Mouse (Mus musculus) neural tube, embryonic 12.5 days (tissue): ENCODE data around the gene Ptgs1. TPM values are rescaled to one million over a fixed set of nuclear protein-coding genes. Genes with fewer than 3 reads are reported as not detected.
A peak's percentile ranks its signal among the peaks of the same experiment; 100 is the strongest.

Experiments used
- ATAC-seq: fragments of 200-750 bp; cut with Nextera tagmentation; 2 replicates; pipeline ENCODE4 v1.8.0; 2017; ENCODE audit warnings: low read depth, mild to moderate bottlenecking, moderate TSS enrichment, moderate library complexity; ENCODE audit not compliant: low FRiP score
- H3K27ac ChIP-seq: fragments of 300-500 bp; sonication (generic); 2 replicates; pipeline ENCODE4 v1.5.1; 2016
- H3K27me3 ChIP-seq: fragments of 300-500 bp; sonication (generic); replicated peaks from 2 replicates; pipeline ENCODE4 v1.6.1; 2016; ENCODE audit warnings: mild to moderate bottlenecking
- H3K36me3 ChIP-seq: fragments of 300-500 bp; sonication (generic); 2 replicates; pipeline ENCODE4 v1.6.1; 2016; ENCODE audit warnings: mild to moderate bottlenecking
- H3K4me1 ChIP-seq: fragments of 300-500 bp; sonication (generic); 2 replicates; pipeline ENCODE4 v1.6.1; 2016
- H3K4me2 ChIP-seq: fragments of 300-500 bp; sonication (generic); replicated peaks from 2 replicates; pipeline ENCODE4 v1.6.1; 2016; ENCODE audit warnings: mild to moderate bottlenecking
- H3K4me3 ChIP-seq: fragments of 300-500 bp; sonication (generic); 2 replicates; pipeline ENCODE4 v1.5.1; 2016
- H3K9ac ChIP-seq: fragments of 300-500 bp; sonication (generic); 2 replicates; pipeline ENCODE4 v1.6.1; 2016; ENCODE audit warnings: mild to moderate bottlenecking
- H3K9me3 ChIP-seq: fragments of 300-500 bp; sonication (generic); 2 replicates; pipeline ENCODE4 v1.6.1; 2016; ENCODE audit warnings: mild to moderate bottlenecking
- WGBS: fragments of 180-500 bp; shearing (Covaris S2); methylation state at CpG from one replicate; pipeline ENCODE4 v1.1.7; 2016; 5-methylcytosine and 5-hydroxymethylcytosine counted together
- polyA plus RNA-seq: library from polyadenylated mRNA; unstranded; fragments of >200 nt; fragmentation: Nextera tagmentation; extraction: Ambion mirVana; gene quantifications from 2 replicates; pipeline ENCODE4 v1.2.1, GENCODE M21; 2016

Ptgs1 gene
- polyA plus RNA-seq, 1 experiment from 2014 or later, result 6.9 TPM

DNA sequence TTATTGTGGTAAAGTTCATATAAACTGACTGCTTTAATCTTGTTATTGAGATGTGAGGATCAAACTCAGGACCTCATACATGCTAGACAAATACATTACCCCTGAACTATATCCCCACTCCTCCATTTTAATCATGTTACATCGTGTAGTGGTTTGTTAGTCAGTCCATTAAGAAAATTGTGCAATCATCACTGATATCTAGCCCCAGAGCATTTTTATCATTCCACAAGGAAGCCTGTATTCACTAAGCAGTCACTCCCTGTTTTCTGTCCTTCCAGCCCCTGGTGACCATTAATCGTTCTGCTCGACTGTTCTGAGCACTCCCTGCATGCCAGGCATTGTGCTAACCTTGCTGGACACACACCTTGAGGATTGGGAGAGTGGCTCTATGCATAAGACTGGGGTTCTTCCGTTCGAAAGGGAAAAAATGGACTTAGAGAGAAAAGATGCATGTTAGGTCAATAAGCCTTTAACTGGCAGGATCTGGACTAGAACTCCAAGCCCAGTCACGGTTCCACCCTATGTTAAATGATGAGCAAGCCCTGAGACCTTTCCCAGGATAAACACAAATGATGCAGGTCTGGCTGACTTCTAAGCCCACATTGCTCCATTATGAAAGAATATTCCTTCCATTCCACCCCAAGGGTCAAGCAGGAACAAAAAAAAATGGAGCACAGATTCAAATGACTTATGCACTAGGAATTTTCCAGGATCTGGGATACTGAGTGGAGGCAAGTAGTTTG, 29.7 kb downstream of the Ptgs1 start:
- WGBS, result 82% methylated on average over 6 of the region's 6 CpGs
- no peaks in the 10 kb centered on the region for H3K9me3 ChIP-seq
- no peak for ATAC-seq
- H3K27me3 ChIP-seq, result no peaks in the 10 kb centered on the region
- H3K4me3 ChIP-seq, result no peak overlapping the region
- no peaks in the 10 kb centered on the region for H3K36me3 ChIP-seq
- no peak overlapping the region for H3K9ac ChIP-seq
- H3K4me1 ChIP-seq, result no peaks in the 10 kb centered on the region
- H3K27ac ChIP-seq, result no peak overlapping the region
- H3K4me2 ChIP-seq, result no peak overlapping the region

DNA sequence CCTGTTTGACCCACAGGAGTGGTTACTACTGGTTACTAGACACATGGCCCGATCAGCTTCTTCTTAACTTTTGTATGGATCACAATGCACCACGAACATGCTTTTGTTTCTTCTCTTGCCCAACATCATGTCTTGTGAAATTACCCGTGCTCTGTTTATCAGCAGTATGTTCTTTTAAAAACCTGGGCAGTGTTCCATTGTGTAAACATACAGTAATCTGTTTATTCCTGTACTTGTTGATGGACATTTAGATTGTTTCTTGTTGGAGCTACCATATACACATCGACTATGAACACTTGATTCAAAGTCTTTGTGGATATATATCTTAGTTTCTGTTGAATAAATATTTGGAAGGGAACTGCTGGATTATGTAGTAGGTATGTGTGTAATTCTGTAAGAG, 31.8 kb downstream of the Ptgs1 start:
- Histone ChIP-seq H3K4me2 (no peak overlapping the region), H3K27me3 (no peaks in the 10 kb centered on the region), H3K36me3 (no peaks in the 10 kb centered on the region), H3K4me3 (no peak overlapping the region), H3K9me3 (no peaks in the 10 kb centered on the region), H3K9ac (no peak overlapping the region), H3K4me1 (no peaks in the 10 kb centered on the region), H3K27ac (no peak overlapping the region)
- WGBS, result 83% methylated on average over 4 of the region's 4 CpGs
- ATAC-seq, result no peak

DNA sequence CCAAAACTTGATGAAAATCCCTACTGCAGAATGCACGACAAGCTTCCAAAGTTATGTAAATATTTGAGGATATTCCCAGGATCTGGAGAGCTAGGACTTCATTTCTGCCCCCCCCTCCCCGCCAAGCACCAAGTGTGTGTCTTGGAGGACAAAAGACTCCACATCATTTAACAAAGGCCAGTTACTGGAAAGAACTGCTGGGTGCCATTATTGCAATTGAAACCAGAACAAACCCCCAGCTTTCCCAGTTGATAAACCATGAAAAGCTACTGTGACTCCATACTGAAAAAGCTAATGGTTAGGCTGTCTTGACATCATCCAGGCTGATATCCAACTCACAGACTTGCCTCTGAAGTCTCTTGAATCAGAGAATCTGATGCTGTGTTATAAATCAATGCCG, 39.2 kb downstream of the Ptgs1 start:
- no peaks in the 10 kb centered on the region for H3K27me3 ChIP-seq
- H3K36me3 ChIP-seq, result no peaks in the 10 kb centered on the region
- no peak overlapping the region for H3K4me2 ChIP-seq
- no peak overlapping the region for H3K4me3 ChIP-seq
- WGBS, result 45% methylated on average over 3 of the region's 3 CpGs
- no peak overlapping the region for H3K27ac ChIP-seq
- no peak for ATAC-seq
- H3K9me3 ChIP-seq, result no peaks in the 10 kb centered on the region
- no peak overlapping the region for H3K9ac ChIP-seq
- H3K4me1 ChIP-seq, result no peaks in the 10 kb centered on the region

DNA sequence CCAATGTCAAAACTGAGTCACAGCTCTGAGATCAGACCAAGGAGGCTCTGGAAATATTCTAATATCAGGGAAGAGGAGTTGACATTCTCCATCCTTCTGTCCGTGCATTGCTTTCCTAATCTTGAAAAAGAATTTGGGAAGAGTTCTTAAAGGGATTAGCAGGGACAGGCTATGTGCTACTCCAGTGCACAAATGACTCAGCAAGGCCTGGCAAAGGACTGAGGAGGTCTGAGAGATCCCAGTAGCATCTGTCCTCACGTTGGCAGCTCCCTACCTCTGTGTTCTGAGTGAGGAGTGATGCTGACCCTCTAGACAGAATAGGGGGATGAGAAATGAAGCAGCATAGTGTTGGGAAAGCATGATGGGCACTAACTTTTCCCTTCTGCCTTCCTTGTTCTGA, 40.0 kb downstream of the Ptgs1 start:
- no peak overlapping the region for H3K4me3 ChIP-seq
- H3K36me3 ChIP-seq, result no peaks in the 10 kb centered on the region
- H3K27me3 ChIP-seq, result no peaks in the 10 kb centered on the region
- no peaks in the 10 kb centered on the region for H3K4me1 ChIP-seq
- H3K27ac ChIP-seq, result no peak overlapping the region
- H3K4me2 ChIP-seq, result no peak overlapping the region
- no peaks in the 10 kb centered on the region for H3K9me3 ChIP-seq
- H3K9ac ChIP-seq, result no peak overlapping the region
- ATAC-seq, result no peak
- WGBS, result 54% methylated on average over 2 of the region's 2 CpGs

DNA sequence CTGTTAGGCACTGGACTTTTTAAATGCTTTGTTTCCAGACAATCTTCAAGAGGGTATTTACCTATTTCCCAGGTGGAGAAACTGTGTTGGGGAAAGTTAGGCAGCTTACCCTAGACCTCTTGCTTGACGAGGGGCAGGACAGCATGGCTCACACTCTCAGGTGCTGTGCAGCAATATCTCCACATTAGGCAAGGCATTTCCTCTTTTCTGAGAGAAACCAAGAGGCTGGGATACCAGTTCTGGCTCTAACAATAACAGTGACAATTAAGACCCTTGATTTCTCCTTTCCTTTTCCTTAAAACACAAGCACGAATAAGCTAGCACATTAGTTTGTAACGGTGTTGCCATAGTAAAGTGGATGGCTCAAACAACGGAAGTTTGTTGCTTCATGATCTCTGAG, 40.9 kb downstream of the Ptgs1 start:
- Histone ChIP-seq H3K4me1 (no peaks in the 10 kb centered on the region), H3K27ac (no peak overlapping the region), H3K9me3 (no peaks in the 10 kb centered on the region), H3K4me2 (no peak overlapping the region), H3K27me3 (no peaks in the 10 kb centered on the region), H3K36me3 (no peaks in the 10 kb centered on the region), H3K4me3 (no peak overlapping the region), H3K9ac (no peak overlapping the region)
- ATAC-seq, result no peak
- 88% methylated on average over 4 of the region's 4 CpGs for WGBS

DNA sequence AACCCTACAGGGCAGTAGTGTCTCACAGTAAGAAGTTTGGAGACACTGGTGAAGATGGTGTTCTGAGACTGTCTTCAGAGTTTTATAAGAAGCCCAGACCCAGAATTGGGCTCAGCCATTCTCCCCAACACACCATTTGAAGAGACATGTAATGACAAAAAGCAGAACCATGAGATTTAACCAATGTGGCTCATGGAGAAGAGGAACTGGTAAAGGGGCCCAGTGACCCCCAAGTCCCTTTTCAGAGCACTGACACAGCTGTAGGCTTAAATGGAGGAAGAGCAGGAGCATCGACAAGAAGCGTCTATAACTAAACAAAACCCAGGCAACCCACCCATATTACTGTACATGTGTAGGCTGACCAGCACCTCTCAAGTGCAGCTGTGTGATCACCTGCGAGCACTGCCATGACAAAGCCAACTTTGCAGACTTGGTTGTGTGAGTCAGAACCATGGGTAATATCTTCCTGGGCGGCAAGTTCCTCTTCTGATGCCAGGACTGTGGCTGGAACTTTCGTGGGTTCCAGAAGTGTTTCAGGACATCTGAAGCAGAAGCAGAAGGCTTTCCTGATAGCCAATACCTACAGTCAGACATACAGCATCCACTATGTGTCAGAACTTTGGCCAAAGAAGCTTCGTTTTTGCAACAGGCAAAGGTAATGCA, 42.2 kb downstream of the Ptgs1 start:
- no peak overlapping the region for H3K4me2 ChIP-seq
- WGBS, result 87% methylated on average over 6 of the region's 6 CpGs
- no peaks in the 10 kb centered on the region for H3K27me3 ChIP-seq
- H3K4me1 ChIP-seq, result no peaks in the 10 kb centered on the region
- no peak overlapping the region for H3K9ac ChIP-seq
- no peak overlapping the region for H3K4me3 ChIP-seq
- H3K9me3 ChIP-seq, result no peaks in the 10 kb centered on the region
- H3K36me3 ChIP-seq, result no peaks in the 10 kb centered on the region
- no peak for ATAC-seq
- no peak overlapping the region for H3K27ac ChIP-seq

DNA sequence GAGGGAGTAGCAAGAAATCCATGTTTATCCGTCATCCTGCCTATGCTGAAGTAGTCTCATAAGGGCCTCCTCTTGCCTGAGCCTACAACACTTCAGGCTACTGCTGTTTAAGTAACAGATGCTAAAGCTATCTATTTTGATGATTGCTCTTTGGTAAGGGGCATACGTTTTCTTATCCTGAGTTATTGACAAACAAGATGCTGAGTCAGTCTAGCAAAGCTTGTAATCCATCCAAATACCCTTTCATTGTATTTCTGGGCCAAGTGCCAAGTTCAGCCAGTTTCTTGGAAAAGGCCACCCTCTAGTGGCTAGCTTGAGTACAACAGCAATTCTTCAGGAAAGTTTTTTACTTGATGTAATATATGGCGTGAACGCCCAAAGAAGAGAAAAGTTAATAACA, 46.2 kb downstream of the Ptgs1 start:
- WGBS, result 45% methylated on average over 4 of the region's 4 CpGs
- no peak overlapping the region for H3K4me3 ChIP-seq
- no peaks in the 10 kb centered on the region for H3K27me3 ChIP-seq
- H3K4me2 ChIP-seq, result no peak overlapping the region
- no peaks in the 10 kb centered on the region for H3K9me3 ChIP-seq
- no peaks in the 10 kb centered on the region for H3K36me3 ChIP-seq
- H3K4me1 ChIP-seq, result no peaks in the 10 kb centered on the region
- peak; percentile 56; the same call in 1 of the 2 replicates for ATAC-seq
- no peak overlapping the region for H3K27ac ChIP-seq
- no peak overlapping the region for H3K9ac ChIP-seq

DNA sequence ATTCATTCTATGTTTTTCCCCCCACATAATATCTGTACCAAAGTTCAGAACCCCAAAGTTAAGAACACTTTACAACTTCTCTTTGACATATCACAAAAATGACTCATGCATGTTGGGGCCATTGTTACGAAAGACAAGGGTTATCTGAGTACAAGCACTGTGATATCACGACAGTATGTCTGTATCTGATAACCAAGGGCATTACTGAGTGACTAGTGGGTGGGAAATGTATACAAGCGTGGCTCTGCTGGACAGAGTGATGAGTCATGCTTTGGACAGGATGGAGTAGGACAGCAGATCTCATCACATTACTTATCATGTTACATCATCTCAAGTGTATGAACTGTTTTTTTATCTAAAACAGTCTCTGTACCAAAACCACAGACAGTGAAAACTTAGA, 48.5 kb downstream of the Ptgs1 start:
- Histone ChIP-seq H3K9ac (no peak overlapping the region), H3K27me3 (no peaks in the 10 kb centered on the region), H3K4me1 (no peaks in the 10 kb centered on the region), H3K36me3 (no peaks in the 10 kb centered on the region), H3K9me3 (no peaks in the 10 kb centered on the region), H3K4me2 (no peak overlapping the region), H3K4me3 (no peak overlapping the region), H3K27ac (no peak overlapping the region)
- ATAC-seq, result no peak
- 67% methylated on average over 3 of the region's 3 CpGs for WGBS

DNA sequence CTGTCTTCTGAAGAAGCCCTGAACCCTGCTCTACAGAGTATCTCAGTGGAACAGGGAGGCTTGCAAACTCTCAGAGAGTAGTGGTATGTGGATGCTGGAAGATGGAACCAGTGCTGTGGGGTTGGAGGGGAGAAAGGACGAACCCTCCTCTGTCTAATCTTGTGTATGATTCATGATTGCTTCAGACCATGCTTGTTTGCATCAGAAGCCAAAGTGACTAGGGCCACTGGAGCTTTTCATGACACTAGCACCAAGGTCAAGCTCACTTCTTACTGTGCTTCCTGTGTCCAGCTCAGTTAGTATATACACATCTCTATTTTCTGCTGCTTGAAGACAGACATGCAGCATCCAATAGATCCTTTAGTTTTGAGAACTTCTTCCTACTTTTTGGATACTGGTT, 50.9 kb downstream of the Ptgs1 start:
- Histone ChIP-seq H3K36me3 (no peaks in the 10 kb centered on the region), H3K4me2 (no peak overlapping the region), H3K9ac (no peak overlapping the region), H3K9me3 (no peaks in the 10 kb centered on the region), H3K27ac (no peak overlapping the region), H3K27me3 (no peaks in the 10 kb centered on the region), H3K4me1 (no peaks in the 10 kb centered on the region), H3K4me3 (no peak overlapping the region)
- no peak for ATAC-seq
- 84% methylated on average over 1 of the region's 1 CpGs for whole genome bisulfite sequencing

DNA sequence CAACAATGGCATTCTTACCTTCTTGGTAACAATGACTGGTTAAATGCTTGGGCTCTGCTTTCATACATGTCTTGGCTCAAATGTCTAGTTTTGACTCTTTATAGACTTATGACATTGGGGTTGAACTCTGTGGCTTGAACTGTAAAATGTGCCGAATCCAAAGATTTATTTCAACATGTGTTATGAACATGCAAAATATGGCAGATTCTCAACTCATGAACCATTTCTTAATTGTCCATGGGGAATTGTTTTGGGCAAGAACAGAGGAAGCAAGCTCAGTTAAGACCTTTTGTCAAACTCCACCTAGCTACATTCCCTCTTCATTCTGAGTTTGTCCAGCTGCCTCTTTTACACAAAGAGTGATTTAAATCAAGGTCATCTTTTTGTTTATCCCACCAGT, 52.1 kb downstream of the Ptgs1 start:
- H3K27ac ChIP-seq, result no peak overlapping the region
- H3K4me2 ChIP-seq, result no peak overlapping the region
- H3K9ac ChIP-seq, result no peak overlapping the region
- H3K4me3 ChIP-seq, result no peak overlapping the region
- ATAC-seq, result no peak
- no peaks in the 10 kb centered on the region for H3K27me3 ChIP-seq
- H3K4me1 ChIP-seq, result no peaks in the 10 kb centered on the region
- no peaks in the 10 kb centered on the region for H3K9me3 ChIP-seq
- no peaks in the 10 kb centered on the region for H3K36me3 ChIP-seq
- WGBS, result 92% methylated on average over 1 of the region's 1 CpGs

Other genes with a start within 250 kb of the Ptgs1 start
- 202 and 212 TPM in 2 replicates for gene Ndufa8, start 181.0 kb upstream of the Ptgs1 start, polyA plus RNA-seq
- 0.48 and 0.50 TPM in 2 replicates for gene Morn5, start 181.0 kb upstream of the Ptgs1 start, polyA plus RNA-seq
- 1.2 and 1.4 TPM in 2 replicates for gene Lhx6, start 125.0 kb upstream of the Ptgs1 start, polyA plus RNA-seq
- gene Mrrf, start 94.0 kb upstream of the Ptgs1 start, polyA plus RNA-seq, result 23.1 and 23.8 TPM in 2 replicates
- gene Rbm18, start 93.7 kb upstream of the Ptgs1 start, polyA plus RNA-seq, result 127 and 128 TPM in 2 replicates
- gene Olfr338, start 143.1 kb downstream of the Ptgs1 start, polyA plus RNA-seq, result not detected in 2 replicates
- not detected in 2 replicates for gene Olfr339, start 188.5 kb downstream of the Ptgs1 start, polyA plus RNA-seq
- not detected in 2 replicates for gene Olfr340, start 222.2 kb downstream of the Ptgs1 start, polyA plus RNA-seq